Mouse (Mus musculus): ENCODE results near the gene Relb. TPM values are rescaled to one million over a fixed set of nuclear protein-coding genes. Genes with fewer than 3 reads are reported as not detected.
A peak's percentile ranks its signal among the peaks of the same experiment; 100 is the strongest.

Relb gene
- total RNA-seq, 2 experiments from 2014 or later: 9.4 to 12.0 TPM

- peak; percentile 81 to 90 for DNase-seq
- intact Hi-C loops (cut with DNase I): loop anchor here (2.0 kb wide), 1 partner anchor 29 kb away; no protein-coding TSS in a partner anchor
These were observed 39.3 kb downstream of the Relb start for GRCm38 (mm10) chr7:19589917-19590316.

GRCm38 (mm10) chr7:19589207-19589606, 40.0 kb downstream of the Relb start:
- DNase-seq: peak; percentile 37 to 68

GRCm38 (mm10) chr7:19586269-19586668, 43.0 kb downstream of the Relb start:
- intact Hi-C loops (cut with DNase I): no loop called here
- DNase-seq: no peak

More at GRCm38 (mm10) chr7:19589207-19589606, 40.0 kb downstream of the Relb start:
- intact Hi-C loops (cut with DNase I): loop anchor here (2.0 kb wide), 1 partner anchor 30 kb away; no protein-coding TSS in a partner anchor

GRCm38 (mm10) chr7:19580634-19581033, 48.6 kb downstream of the Relb start:
- DNase-seq: no peak
- intact Hi-C loops (cut with DNase I): no loop called here

GRCm38 (mm10) chr7:19579751-19580150, 49.5 kb downstream of the Relb start:
- no peak for DNase-seq
- intact Hi-C loops (cut with DNase I): no loop called here

GRCm38 (mm10) chr7:19578436-19578835, 50.8 kb downstream of the Relb start:
- no peak for DNase-seq
- intact Hi-C loops (cut with DNase I): no loop called here

- no peak for DNase-seq
- intact Hi-C loops (cut with DNase I): no loop called here
These were observed 51.3 kb downstream of the Relb start for GRCm38 (mm10) chr7:19577877-19578414.

- intact Hi-C loops (cut with DNase I): no loop called here
These were observed 51.9 kb downstream of the Relb start, which contains the start of the genes Zfp296 and Gemin7 for GRCm38 (mm10) chr7:19577141-19577852. Zfp296 (plus strand) TSS chr7:19577287. Gemin7 (minus strand) TSS chr7:19577595.

GRCm38 (mm10) chr7:19575559-19575958, 53.7 kb downstream of the Relb start:
- intact Hi-C loops (cut with DNase I): no loop called here
- no peak for DNase-seq

More at GRCm38 (mm10) chr7:19577141-19577852, 51.9 kb downstream of the Relb start, which contains the start of the genes Zfp296 and Gemin7:
- DNase-seq: peak; percentile 19 to 28

GRCm38 (mm10) chr7:19573776-19574140, 55.5 kb downstream of the Relb start:
- DNase-seq: no peak
- intact Hi-C loops (cut with DNase I): loop anchor here (2.0 kb wide), 1 partner anchor 71 kb away; no protein-coding TSS in a partner anchor

GRCm38 (mm10) chr7:19572926-19573775, 56.1 kb downstream of the Relb start:
- intact Hi-C loops (cut with DNase I): loop anchor here (2.0 kb wide), 1 partner anchor 70 kb away; no protein-coding TSS in a partner anchor
- DNase-seq: peak; percentile 88 to 90

- intact Hi-C loops (cut with DNase I): no loop called here
- no peak for DNase-seq
These were observed 59.6 kb downstream of the Relb start for GRCm38 (mm10) chr7:19569647-19570046.

GRCm38 (mm10) chr7:19567426-19567825, 61.8 kb downstream of the Relb start:
- DNase-seq: no peak
- intact Hi-C loops (cut with DNase I): no loop called here

- intact Hi-C loops (cut with DNase I): no loop called here
These were observed 63.4 kb downstream of the Relb start for GRCm38 (mm10) chr7:19565803-19566202.

GRCm38 (mm10) chr7:19564455-19564854, 64.8 kb downstream of the Relb start:
- intact Hi-C loops (cut with DNase I): no loop called here
- no peak for DNase-seq

More at GRCm38 (mm10) chr7:19565803-19566202, 63.4 kb downstream of the Relb start:
- DNase-seq: no peak

- intact Hi-C loops (cut with DNase I): no loop called here
- DNase-seq: no peak
These were observed 65.4 kb downstream of the Relb start for GRCm38 (mm10) chr7:19563884-19564283.

- peak in 1 of 2 experiments; percentile 63 for DNase-seq
- intact Hi-C loops (cut with DNase I): no loop called here
These were observed 66.4 kb downstream of the Relb start, which contains the start of gene Ppp1r37 for GRCm38 (mm10) chr7:19562643-19563410. Ppp1r37 (minus strand) TSS chr7:19563076.

- peak; percentile 92 to 94 for DNase-seq
- intact Hi-C loops (cut with DNase I): no loop called here
These were observed 67.2 kb downstream of the Relb start for GRCm38 (mm10) chr7:19561765-19562642.

- intact Hi-C loops (cut with DNase I): no loop called here
- peak in 1 of 2 experiments; percentile 22 for DNase-seq
These were observed 67.8 kb downstream of the Relb start for GRCm38 (mm10) chr7:19561431-19561764.

All from heart, postnatal 10 days (tissue).